Mouse (Mus musculus) WW6 (cell line): ENCODE measurements around the gene A030005K14Rik.

Source experiments
- DNase-seq: peaks from one replicate; pipeline ENCODE4 v3.0.0-alpha.2; 2013; ENCODE audit warnings: low read depth, low spot score

Gene A030005K14Rik

DNA sequence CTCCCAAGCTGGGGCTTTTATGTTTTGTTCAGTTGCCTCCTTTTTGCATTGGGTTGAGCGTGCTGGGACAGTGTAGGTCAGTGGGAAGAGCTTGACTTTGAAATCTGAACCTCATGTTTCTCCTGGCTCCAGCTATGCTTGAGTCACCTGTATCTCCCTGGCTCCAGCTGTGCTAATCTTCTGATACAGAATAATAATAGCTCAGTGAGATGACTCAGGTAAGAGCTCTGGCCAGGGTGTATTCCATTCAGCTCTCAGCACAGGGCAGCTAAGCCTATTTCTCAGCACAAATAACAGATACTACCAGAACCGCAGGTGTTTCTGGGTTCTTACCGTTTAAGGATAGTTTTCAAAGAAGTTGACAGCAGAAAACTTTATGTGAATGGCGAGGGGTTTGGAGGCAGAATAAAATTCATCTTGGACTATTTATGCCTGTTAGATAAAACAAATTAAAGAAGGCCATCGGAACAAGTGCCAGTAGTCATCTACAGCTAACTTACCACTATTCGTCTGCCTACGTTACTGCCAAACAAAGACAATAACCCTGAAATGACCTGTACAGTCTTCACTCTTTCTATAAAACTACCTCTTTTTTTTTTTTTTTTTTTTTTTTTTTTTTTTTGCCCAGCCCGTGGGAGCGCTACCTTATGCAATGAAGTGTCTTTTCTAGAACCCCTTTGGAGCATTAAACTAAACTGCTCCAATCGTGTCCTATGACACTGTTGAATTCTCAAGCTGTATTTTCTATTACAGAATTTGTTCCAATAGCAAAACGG is 22.1 kb downstream of the A030005K14Rik start:
- no peak for DNase-seq

DNA sequence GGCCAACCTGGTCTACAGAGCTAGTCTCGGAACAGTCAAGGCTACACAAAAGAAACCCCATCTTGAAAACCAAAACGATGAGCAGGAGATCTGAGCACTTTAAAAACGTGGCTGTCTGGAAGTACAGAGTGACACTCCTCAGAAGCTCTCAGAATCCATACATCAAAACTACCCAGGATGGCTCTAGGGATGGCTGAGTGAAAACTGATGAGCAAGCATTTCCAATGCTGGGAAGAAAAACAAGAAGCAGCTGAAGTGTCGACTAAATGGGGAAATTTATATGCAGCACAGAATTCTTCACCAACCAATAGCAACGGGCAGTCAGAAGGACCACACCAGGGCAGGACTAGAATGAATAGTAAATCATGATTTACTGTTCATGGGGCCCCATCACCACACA is 24.7 kb downstream of the A030005K14Rik start:
- DNase-seq, result no peak

DNA sequence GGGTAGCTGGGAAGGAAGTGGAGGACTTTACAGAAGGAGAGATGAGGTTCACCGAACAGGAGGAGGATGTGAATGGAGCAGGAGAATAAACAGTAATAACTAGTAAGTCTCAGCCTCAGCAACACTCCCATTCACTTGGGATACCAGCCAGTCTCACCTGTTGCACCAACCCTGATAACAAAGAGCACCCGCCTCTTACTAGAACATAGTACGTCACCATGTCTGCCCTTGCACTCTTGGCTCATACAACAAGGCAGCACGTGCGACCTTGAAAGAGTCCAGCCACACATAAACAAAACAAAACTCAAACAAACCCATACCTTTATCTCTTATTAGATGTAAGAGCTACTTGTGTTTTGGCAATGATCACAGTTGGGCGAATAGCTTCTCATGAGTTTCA is 26.7 kb downstream of the A030005K14Rik start:
- DNase-seq, result no peak

DNA sequence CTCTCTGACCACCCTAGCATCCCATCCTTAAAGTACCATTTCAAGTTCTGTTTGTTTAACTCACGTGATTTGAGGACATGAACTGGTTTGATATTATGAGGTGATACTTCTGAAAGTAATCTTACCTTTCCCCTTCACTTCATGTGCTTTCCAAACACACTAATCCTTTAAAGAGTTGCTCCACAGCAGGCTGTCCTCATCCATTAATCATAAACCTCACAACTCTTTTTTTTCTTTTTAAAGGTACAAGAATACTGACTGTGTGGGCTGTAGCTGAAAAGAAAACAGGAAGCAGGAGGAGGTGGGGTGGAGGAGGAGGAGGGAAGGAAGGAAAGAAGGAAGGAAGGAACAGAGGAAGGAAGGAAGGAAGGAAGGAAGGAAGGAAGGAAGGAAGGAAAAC is 27.2 kb downstream of the A030005K14Rik start:
- no peak for DNase-seq

DNA sequence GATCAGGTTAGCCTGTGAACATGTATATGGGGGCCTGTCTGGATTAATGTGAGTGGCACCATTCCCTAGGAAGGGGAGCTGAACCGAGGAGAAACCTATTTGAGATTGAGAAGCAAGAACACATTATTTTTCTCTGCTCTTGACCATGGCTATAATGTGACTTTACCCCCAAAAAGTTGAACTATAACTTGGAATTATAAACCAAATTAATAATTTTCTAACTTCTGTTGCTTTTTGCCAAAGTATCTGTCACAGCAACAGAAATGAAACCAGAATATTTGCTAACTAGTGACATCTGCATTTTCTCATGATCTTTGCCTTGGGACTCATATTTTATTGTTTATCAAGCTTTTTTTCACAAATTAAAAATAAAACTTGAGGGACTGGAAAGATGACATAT is 42.6 kb downstream of the A030005K14Rik start:
- DNase-seq, result no peak

DNA sequence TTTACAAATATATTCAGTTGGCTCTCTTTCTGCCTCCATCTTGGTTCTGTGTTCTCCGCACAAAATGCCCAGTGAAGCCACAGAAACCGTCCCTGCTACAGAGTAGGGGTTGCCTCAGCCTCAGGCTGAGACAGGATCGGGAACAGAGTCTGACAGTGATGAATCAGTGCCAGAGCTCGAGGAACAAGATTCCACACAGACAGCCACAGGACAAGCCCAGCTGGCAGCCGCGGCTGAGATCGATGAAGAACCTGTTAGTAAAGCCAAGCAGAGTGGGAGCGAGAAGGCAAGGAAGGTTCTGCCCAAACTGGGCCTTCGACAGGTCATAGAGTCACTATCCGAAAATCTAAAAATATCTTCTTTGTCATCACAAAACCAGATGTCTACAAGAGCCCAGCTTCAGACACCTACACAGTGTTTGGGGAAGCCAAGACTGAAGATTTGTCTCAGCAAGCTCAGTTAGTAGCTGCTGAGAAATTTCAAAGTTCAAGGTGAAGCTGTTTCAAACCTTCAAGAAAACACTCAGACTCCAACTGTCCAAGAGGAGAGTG is 43.8 kb downstream of the A030005K14Rik start:
- no peak for DNase-seq

DNA sequence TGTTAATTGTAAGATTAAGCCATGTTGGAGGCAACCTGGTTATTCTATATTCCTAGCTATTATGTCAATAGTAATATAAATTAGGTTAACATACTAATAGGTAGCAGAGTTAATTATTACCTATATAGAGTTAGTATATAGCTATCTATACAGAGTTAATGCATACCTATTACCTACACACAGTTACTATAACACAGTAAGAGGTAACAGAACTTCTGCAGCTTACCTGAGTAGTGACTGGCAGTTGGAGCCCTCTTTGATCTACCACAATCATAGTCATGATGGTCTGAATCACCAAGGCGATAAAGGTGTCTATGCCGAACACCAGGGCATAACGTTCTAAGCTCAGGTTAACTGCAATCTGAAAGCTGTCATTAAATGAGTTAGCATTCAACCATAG is 44.7 kb downstream of the A030005K14Rik start:
- DNase-seq, result no peak
